Mouse (Mus musculus): Measurements from ENCODE around the gene Nkd2. TPM values are rescaled to one million over a fixed set of nuclear protein-coding genes. Genes with fewer than 3 reads are reported as not detected.
A peak's percentile ranks its signal among the peaks of the same experiment; 100 is the strongest.

Nkd2 gene
- polyA plus RNA-seq, 1 experiment from 2014 or later, result 46.7 TPM

GRCm38 (mm10) chr13:73839137-73839548 lies 8.3 kb downstream of the Nkd2 start:
- Histone ChIP-seq H3K4me2 (no peak overlapping the region), H3K27me3 (no peaks in the 10 kb centered on the region), H3K4me1 (peaks cover 39% of the 10 kb centered on the region), H3K9ac (no peak overlapping the region), H3K27ac (no peak overlapping the region), H3K36me3 (no peaks in the 10 kb centered on the region), H3K4me3 (no peak overlapping the region), H3K9me3 (no peaks in the 10 kb centered on the region)
- 68% methylated on average over 11 of the region's 11 CpGs for WGBS
- ATAC-seq (ENCODE audit: insufficient number of reproducible peaks, low FRiP score, low TSS enrichment, low read depth), result no peak

GRCm38 (mm10) chr13:73837708-73838107 lies 9.7 kb downstream of the Nkd2 start:
- Histone ChIP-seq H3K9me3 (no peaks in the 10 kb centered on the region), H3K27ac (no peak overlapping the region), H3K4me1 (peaks cover 54% of the 10 kb centered on the region), H3K9ac (no peak overlapping the region), H3K4me2 (no peak overlapping the region), H3K27me3 (no peaks in the 10 kb centered on the region), H3K36me3 (no peaks in the 10 kb centered on the region), H3K4me3 (no peak overlapping the region)
- no peak for ATAC-seq (ENCODE audit: insufficient number of reproducible peaks, low FRiP score, low TSS enrichment, low read depth)
- 82% methylated on average over 8 of the region's 8 CpGs for WGBS

- Histone ChIP-seq H3K27ac (peak overlapping the region; percentile 44; the same call in 1 of the 2 replicates), H3K9ac (no peak overlapping the region), H3K4me2 (no peak overlapping the region), H3K36me3 (no peaks in the 10 kb centered on the region), H3K4me1 (peaks cover 55% of the 10 kb centered on the region), H3K9me3 (no peaks in the 10 kb centered on the region), H3K27me3 (no peaks in the 10 kb centered on the region), H3K4me3 (no peak overlapping the region)
- WGBS, result 51% methylated on average over 6 of the region's 6 CpGs
- ATAC-seq (ENCODE audit: insufficient number of reproducible peaks, low FRiP score, low TSS enrichment, low read depth), result no peak
Observed at GRCm38 (mm10) chr13:73836491-73836890, 10.9 kb downstream of the Nkd2 start.

- H3K27ac ChIP-seq, result peak overlapping the region; percentile 44; the same call in 1 of the 2 replicates
- no peak overlapping the region for H3K4me2 ChIP-seq
- no peak overlapping the region for H3K9ac ChIP-seq
- no peaks in the 10 kb centered on the region for H3K27me3 ChIP-seq
- H3K4me3 ChIP-seq, result no peak overlapping the region
- peaks cover 59% of the 10 kb centered on the region for H3K4me1 ChIP-seq
- no peaks in the 10 kb centered on the region for H3K36me3 ChIP-seq
- H3K9me3 ChIP-seq, result no peaks in the 10 kb centered on the region
- WGBS, result 27% methylated on average over 4 of the region's 4 CpGs
- ATAC-seq (ENCODE audit: insufficient number of reproducible peaks, low FRiP score, low TSS enrichment, low read depth), result no peak
Observed at GRCm38 (mm10) chr13:73835791-73836190, 11.6 kb downstream of the Nkd2 start.

- H3K9me3 ChIP-seq, result no peaks in the 10 kb centered on the region
- no peaks in the 10 kb centered on the region for H3K36me3 ChIP-seq
- H3K4me3 ChIP-seq, result no peak overlapping the region
- H3K9ac ChIP-seq, result no peak overlapping the region
- peak overlapping the region; percentile 12; the same call in 1 of the 2 replicates for H3K4me2 ChIP-seq
- peak; percentile 77 for ATAC-seq (ENCODE audit: insufficient number of reproducible peaks, low FRiP score, low TSS enrichment, low read depth)
- no peaks in the 10 kb centered on the region for H3K27me3 ChIP-seq
- peak overlapping the region; percentile 80 for H3K27ac ChIP-seq
- 4% methylated on average over 12 of the region's 12 CpGs for WGBS
- H3K4me1 ChIP-seq, result peaks cover 59% of the 10 kb centered on the region
Observed at GRCm38 (mm10) chr13:73833809-73834208, 13.6 kb downstream of the Nkd2 start.

DNA sequence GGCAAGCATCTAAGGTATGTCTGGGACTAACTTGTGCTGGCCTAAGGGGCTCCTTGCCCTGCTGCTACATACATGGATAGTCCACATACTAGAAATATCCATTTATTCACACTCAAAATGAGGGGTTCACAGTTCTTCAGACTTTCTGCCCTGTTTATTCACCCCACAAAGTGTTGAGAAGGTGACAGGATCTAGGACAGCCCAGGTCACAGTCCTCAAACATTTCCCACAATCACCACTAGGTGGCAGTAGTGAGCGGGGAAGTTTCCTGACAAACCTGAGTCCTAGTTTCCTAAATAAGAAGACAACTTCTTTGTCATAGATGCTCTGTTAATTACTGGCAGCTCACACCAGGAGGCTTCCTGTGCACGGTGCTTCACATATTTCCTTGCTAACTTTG lies 15.9 kb downstream of the Nkd2 start:
- no peak for ATAC-seq (ENCODE audit: insufficient number of reproducible peaks, low FRiP score, low TSS enrichment, low read depth)
- Histone ChIP-seq H3K36me3 (no peaks in the 10 kb centered on the region), H3K4me2 (no peak overlapping the region), H3K27me3 (no peaks in the 10 kb centered on the region), H3K4me1 (peaks cover 57% of the 10 kb centered on the region), H3K4me3 (no peak overlapping the region), H3K9ac (no peak overlapping the region), H3K27ac (no peak overlapping the region), H3K9me3 (no peaks in the 10 kb centered on the region)
- WGBS, result 3% methylated on average over 2 of the region's 2 CpGs

DNA sequence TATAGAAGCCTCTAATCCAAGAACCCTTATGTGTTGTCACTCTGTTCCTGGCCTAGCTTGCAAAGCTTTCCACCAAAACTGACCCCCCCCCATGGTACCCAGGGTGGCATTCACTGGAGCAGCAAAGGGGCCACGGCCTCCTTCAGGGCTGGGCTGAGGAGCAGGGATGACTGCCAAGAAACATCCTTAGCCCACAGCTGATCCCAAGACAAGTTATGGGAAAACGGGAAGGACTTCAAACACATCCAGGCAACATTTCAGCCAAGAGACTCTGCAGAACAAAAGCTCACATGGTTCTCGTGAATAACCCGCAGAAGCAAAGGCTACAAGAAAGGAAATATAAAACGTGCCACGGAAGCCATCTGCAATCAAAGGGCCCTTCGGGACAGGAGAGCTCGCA lies 20.2 kb downstream of the Nkd2 start:
- no peak for ATAC-seq (ENCODE audit: insufficient number of reproducible peaks, low FRiP score, low TSS enrichment, low read depth)
- no peak overlapping the region for H3K4me3 ChIP-seq
- peaks cover 15% of the 10 kb centered on the region for H3K36me3 ChIP-seq
- H3K4me2 ChIP-seq, result no peak overlapping the region
- peak overlapping the region; percentile 19; the same call in 1 of the 2 replicates for H3K27ac ChIP-seq
- H3K9me3 ChIP-seq, result no peaks in the 10 kb centered on the region
- H3K27me3 ChIP-seq, result no peaks in the 10 kb centered on the region
- 31% methylated on average over 8 of the region's 8 CpGs for WGBS
- no peak overlapping the region for H3K9ac ChIP-seq
- peaks cover 19% of the 10 kb centered on the region for H3K4me1 ChIP-seq

DNA sequence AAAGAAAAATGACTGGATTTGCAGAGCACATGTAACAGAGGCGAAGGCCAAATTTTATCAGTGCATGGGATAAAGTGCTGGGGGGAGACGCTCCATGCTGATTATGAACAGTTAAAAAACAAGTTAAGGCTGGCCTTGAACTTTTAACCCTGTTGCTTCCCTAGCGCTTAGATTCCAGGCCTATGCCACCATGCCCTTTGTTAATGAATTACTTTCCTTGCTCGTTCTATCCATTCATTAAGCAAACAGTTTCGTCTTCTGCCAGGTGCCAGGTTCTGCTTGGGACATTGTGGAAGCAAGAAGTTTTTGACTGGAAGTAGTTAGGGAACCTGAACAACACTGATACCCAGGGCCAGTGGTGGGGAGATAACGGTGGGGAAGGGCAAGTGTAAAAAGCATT lies 23.7 kb downstream of the Nkd2 start:
- Histone ChIP-seq H3K9ac (no peak overlapping the region), H3K4me3 (no peak overlapping the region), H3K27me3 (no peaks in the 10 kb centered on the region), H3K36me3 (peaks cover 28% of the 10 kb centered on the region), H3K9me3 (no peaks in the 10 kb centered on the region), H3K4me1 (peaks cover 15% of the 10 kb centered on the region), H3K27ac (no peak overlapping the region), H3K4me2 (no peak overlapping the region)
- ATAC-seq (ENCODE audit: insufficient number of reproducible peaks, low FRiP score, low TSS enrichment, low read depth), result no peak
- WGBS, result 78% methylated on average over 6 of the region's 6 CpGs

GRCm38 (mm10) chr13:73822187-73822800 lies 25.1 kb downstream of the Nkd2 start:
- no peak overlapping the region for H3K27ac ChIP-seq
- no peak overlapping the region for H3K4me2 ChIP-seq
- no peak overlapping the region for H3K4me3 ChIP-seq
- no peak overlapping the region for H3K9ac ChIP-seq
- H3K36me3 ChIP-seq, result peaks cover 28% of the 10 kb centered on the region
- WGBS, result 69% methylated on average over 4 of the region's 4 CpGs
- H3K4me1 ChIP-seq, result peaks cover 8% of the 10 kb centered on the region
- no peak for ATAC-seq (ENCODE audit: insufficient number of reproducible peaks, low FRiP score, low TSS enrichment, low read depth)
- no peaks in the 10 kb centered on the region for H3K27me3 ChIP-seq
- no peaks in the 10 kb centered on the region for H3K9me3 ChIP-seq

- no peak overlapping the region for H3K27ac ChIP-seq
- no peak overlapping the region for H3K9ac ChIP-seq
- peaks cover 33% of the 10 kb centered on the region for H3K36me3 ChIP-seq
- WGBS, result 86% methylated on average over 7 of the region's 7 CpGs
- H3K4me3 ChIP-seq, result no peak overlapping the region
- no peaks in the 10 kb centered on the region for H3K4me1 ChIP-seq
- no peak for ATAC-seq (ENCODE audit: insufficient number of reproducible peaks, low FRiP score, low TSS enrichment, low read depth)
- H3K9me3 ChIP-seq, result no peaks in the 10 kb centered on the region
- H3K4me2 ChIP-seq, result no peak overlapping the region
- H3K27me3 ChIP-seq, result no peaks in the 10 kb centered on the region
Observed at GRCm38 (mm10) chr13:73821251-73821650, 26.2 kb downstream of the Nkd2 start.

GRCm38 (mm10) chr13:73818921-73819320 lies 28.5 kb downstream of the Nkd2 start:
- Histone ChIP-seq H3K4me2 (no peak overlapping the region), H3K27ac (no peak overlapping the region), H3K27me3 (no peaks in the 10 kb centered on the region), H3K36me3 (peaks cover 46% of the 10 kb centered on the region), H3K9ac (no peak overlapping the region), H3K9me3 (no peaks in the 10 kb centered on the region), H3K4me1 (no peaks in the 10 kb centered on the region), H3K4me3 (no peak overlapping the region)
- WGBS, result 69% methylated on average over 3 of the region's 3 CpGs
- ATAC-seq (ENCODE audit: insufficient number of reproducible peaks, low FRiP score, low TSS enrichment, low read depth), result no peak

DNA sequence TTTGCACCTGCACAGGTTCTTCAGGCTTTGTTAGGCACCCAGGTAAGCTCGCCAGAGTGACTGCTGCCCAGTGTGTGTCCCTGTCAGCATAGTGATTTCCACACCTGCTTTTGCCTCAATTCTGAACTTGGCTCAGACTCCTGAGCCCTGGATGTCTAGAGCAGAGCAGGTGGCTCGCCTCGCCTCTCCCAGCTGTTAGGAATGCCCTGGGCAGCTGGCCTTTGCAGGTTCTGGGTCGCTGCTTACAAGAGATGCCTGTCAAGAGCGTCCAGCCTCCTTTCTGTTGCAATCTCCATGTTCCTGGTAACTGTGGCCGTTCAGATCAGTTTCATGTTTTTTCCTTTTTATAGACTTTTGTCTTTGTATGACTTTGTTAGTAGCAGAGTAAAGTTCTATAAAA lies 31.1 kb downstream of the Nkd2 start:
- Histone ChIP-seq H3K27ac (no peak overlapping the region), H3K9ac (no peak overlapping the region), H3K27me3 (no peaks in the 10 kb centered on the region), H3K4me2 (no peak overlapping the region), H3K4me1 (no peaks in the 10 kb centered on the region), H3K9me3 (no peaks in the 10 kb centered on the region), H3K4me3 (no peak overlapping the region), H3K36me3 (peaks cover 55% of the 10 kb centered on the region)
- WGBS, result 77% methylated on average over 6 of the region's 6 CpGs
- ATAC-seq (ENCODE audit: insufficient number of reproducible peaks, low FRiP score, low TSS enrichment, low read depth), result no peak

DNA sequence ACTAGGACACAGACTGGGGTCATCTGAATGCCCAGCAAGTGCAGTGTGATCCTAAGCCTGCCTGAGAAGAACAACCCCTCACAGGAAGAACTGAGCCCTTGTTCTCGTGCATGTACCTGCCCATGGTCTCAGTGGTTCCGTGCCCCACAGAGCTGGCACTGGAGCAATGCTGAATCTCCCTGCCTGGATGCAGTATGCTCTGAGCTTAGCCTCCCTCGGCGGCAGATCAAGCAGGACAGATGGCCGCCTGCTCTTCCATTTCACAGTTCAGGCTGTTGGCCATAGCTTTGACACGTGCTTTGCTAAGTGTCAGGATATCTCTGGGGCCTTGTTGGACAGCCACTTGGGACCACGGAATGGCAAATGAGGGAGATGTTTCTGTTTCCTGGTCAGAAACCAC lies 33.2 kb downstream of the Nkd2 start:
- Histone ChIP-seq H3K4me2 (no peak overlapping the region), H3K4me1 (no peaks in the 10 kb centered on the region), H3K27ac (no peak overlapping the region), H3K4me3 (no peak overlapping the region), H3K9ac (no peak overlapping the region), H3K9me3 (no peaks in the 10 kb centered on the region), H3K27me3 (no peaks in the 10 kb centered on the region), H3K36me3 (peaks cover 68% of the 10 kb centered on the region)
- WGBS, result 86% methylated on average over 7 of the region's 7 CpGs
- ATAC-seq (ENCODE audit: insufficient number of reproducible peaks, low FRiP score, low TSS enrichment, low read depth), result no peak
